Mouse (Mus musculus) liver, embryonic 15.5 days (tissue): ENCODE results near the gene Prss27. TPM values are rescaled to one million over a fixed set of nuclear protein-coding genes. Genes with fewer than 3 reads are reported as not detected.
"Not testable (repeated sequence)": the region's sequence is repeated elsewhere in the genome, so short reads cannot be mapped to it uniquely, and the experiment has no call there.

Experiments
- ATAC-seq: fragments of 200-750 bp; cut with Nextera tagmentation; 2 replicates; pipeline ENCODE4 v1.8.0; 2017; ENCODE audit warnings: moderate number of reproducible peaks, mild to moderate bottlenecking, moderate library complexity; ENCODE audit not compliant: insufficient read depth
- H3K27ac ChIP-seq: fragments of 300-500 bp; sonication (generic); replicated peaks from 2 replicates; pipeline ENCODE4 v1.5.1; 2015; ENCODE audit warnings: mild to moderate bottlenecking, inconsistent platforms
- H3K27me3 ChIP-seq: fragments of 300-500 bp; sonication (generic); 2 replicates; pipeline ENCODE4 v1.6.1; 2015; ENCODE audit warnings: mild to moderate bottlenecking, inconsistent platforms
- H3K36me3 ChIP-seq: fragments of 300-500 bp; sonication (generic); replicated peaks from 2 replicates; pipeline ENCODE4 v1.6.1; 2015; ENCODE audit warnings: moderate library complexity, mild to moderate bottlenecking, inconsistent platforms
- H3K4me1 ChIP-seq: fragments of 300-500 bp; sonication (generic); replicated peaks from 2 replicates; pipeline ENCODE4 v1.6.1; 2015; ENCODE audit warnings: inconsistent platforms
- H3K4me2 ChIP-seq: fragments of 300-500 bp; sonication (generic); 2 replicates; pipeline ENCODE4 v1.6.1; 2015; ENCODE audit warnings: moderate library complexity, mild to moderate bottlenecking, inconsistent platforms
- H3K4me3 ChIP-seq: fragments of 300-500 bp; sonication (generic); replicated peaks from 2 replicates; pipeline ENCODE4 v1.5.1; 2015; ENCODE audit warnings: mild to moderate bottlenecking, inconsistent platforms
- H3K9ac ChIP-seq: fragments of 300-500 bp; sonication (generic); 2 replicates; pipeline ENCODE4 v1.6.1; 2015; ENCODE audit warnings: moderate library complexity, mild to moderate bottlenecking, inconsistent platforms
- H3K9me3 ChIP-seq: fragments of 300-500 bp; sonication (generic); replicated peaks from 2 replicates; pipeline ENCODE4 v1.6.1; 2016; ENCODE audit warnings: inconsistent platforms
- WGBS: fragments of 180-500 bp; shearing (Covaris S2); methylation state at CpG from one replicate; pipeline ENCODE4 v1.1.7; 2015; ENCODE audit warnings: mixed read lengths; ENCODE audit not compliant: insufficient replicate concordance; 5-methylcytosine and 5-hydroxymethylcytosine counted together
- microRNA-seq: library from miRNA; unstranded; fragments of <30 nt; microRNA quantifications from one replicate; pipeline ENCODE4, GENCODE M21; 2016
- polyA plus RNA-seq: library from polyadenylated mRNA; unstranded; fragments of >200 nt; fragmentation: Nextera tagmentation; extraction: Ambion mirVana; gene quantifications from 2 replicates; pipeline ENCODE4 v1.2.1, GENCODE M21; 2015

Prss27 gene
- polyA plus RNA-seq, 1 experiment from 2014 or later, result not detected

DNA sequence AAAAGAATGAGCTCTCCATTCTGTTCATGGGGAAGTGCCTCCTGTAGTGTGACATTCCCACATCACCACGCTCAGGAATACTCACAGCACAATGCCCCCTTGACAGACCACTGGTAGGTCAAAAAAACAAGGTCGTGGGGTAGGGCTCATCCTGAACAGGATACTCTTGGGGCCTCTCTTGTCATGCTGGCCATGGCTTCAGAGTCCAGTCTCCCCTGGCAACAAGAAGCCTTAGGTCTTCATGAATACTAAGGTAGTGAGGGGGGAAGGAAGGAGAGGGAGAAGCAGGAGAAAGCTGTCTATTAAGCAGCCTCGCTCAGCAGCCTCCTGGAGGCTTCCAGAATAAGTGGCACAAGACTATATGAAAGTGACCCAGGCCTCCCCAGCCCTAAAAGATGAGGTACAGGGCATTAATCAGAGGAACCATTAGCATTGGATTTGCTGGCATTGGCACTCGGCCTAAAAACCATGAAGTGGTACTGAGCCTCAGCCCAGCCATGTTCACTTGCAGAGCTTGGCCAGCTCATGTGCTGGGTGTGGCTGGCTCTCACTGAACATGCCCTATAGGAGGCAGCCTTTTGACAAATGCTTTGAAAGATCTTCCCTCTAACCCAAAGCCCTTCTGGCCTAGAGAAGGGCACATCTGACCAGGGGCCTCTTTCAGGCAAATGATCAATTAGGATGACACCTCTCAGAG, 24.7 kb downstream of the Prss27 start:
- WGBS, result 62% methylated on average over 4 of the region's 4 CpGs
- H3K27ac ChIP-seq, result no peak overlapping the region
- no peaks in the 10 kb centered on the region for H3K9me3 ChIP-seq
- no peaks in the 10 kb centered on the region for H3K4me1 ChIP-seq
- no peak overlapping the region for H3K4me3 ChIP-seq
- ATAC-seq, result no peak
- H3K36me3 ChIP-seq, result peaks cover 36% of the 10 kb centered on the region
- no peaks in the 10 kb centered on the region for H3K27me3 ChIP-seq
- H3K4me2 ChIP-seq, result no peak overlapping the region
- no peak overlapping the region for H3K9ac ChIP-seq

DNA sequence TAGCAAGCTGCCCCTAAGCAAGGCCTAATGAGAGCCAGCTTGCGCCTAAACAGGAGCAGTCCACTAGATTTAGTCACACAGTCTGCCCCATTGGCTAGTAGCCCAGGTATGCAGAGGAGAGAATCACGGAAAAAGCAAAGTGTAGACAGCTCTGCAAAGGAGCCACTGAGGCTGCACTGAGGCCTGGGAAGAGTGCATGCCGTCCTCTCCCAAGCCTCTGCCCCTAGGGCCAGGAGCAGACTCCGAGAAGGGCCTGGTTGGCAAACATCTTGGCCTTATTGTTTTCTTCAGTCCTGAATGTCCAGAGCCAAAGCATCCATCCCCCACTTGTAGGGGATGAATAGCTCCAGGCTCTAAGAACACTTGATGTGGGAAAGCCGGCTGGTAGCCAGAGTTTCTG, 30.3 kb downstream of the Prss27 start:
- H3K9me3 ChIP-seq, result no peaks in the 10 kb centered on the region
- no peak overlapping the region for H3K27ac ChIP-seq
- no peak for ATAC-seq
- no peak overlapping the region for H3K9ac ChIP-seq
- H3K4me1 ChIP-seq, result peaks cover 14% of the 10 kb centered on the region
- H3K27me3 ChIP-seq, result no peaks in the 10 kb centered on the region
- 0 out of 2 replicates have a peak, but pooled peaks cover 6% of the 10 kb centered on the region for H3K36me3 ChIP-seq
- H3K4me3 ChIP-seq, result no peak overlapping the region
- H3K4me2 ChIP-seq, result no peak overlapping the region
- WGBS, result 79% methylated on average over 5 of the region's 5 CpGs

DNA sequence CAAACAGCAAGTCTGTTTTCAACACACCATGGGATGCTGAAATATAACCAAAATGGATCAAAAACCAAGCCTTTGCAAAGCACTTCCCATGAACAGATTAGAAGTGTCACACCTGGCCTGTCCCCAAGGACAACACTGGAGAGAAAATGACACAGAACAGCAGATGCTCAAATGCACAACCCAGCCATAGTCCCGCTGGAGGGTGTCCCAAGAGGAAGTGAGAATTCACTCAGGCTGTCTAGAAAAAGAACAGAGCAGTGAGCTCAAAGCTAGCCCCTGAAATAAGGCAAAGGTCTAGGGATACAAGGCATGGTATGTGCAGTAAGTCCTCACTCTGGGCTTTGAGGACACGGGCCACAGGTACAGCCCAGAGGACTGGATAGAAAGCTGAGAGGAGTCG, 31.6 kb downstream of the Prss27 start:
- H3K4me2 ChIP-seq, result no peak overlapping the region
- no peak overlapping the region for H3K9ac ChIP-seq
- ATAC-seq, result no peak
- H3K36me3 ChIP-seq, result 0 out of 2 replicates have a peak, but pooled peaks cover 6% of the 10 kb centered on the region
- WGBS, result 70% methylated on average over 3 of the region's 3 CpGs
- no peaks in the 10 kb centered on the region for H3K27me3 ChIP-seq
- H3K27ac ChIP-seq, result no peak overlapping the region
- H3K9me3 ChIP-seq, result no peaks in the 10 kb centered on the region
- no peak overlapping the region for H3K4me3 ChIP-seq
- peaks cover 15% of the 10 kb centered on the region for H3K4me1 ChIP-seq

DNA sequence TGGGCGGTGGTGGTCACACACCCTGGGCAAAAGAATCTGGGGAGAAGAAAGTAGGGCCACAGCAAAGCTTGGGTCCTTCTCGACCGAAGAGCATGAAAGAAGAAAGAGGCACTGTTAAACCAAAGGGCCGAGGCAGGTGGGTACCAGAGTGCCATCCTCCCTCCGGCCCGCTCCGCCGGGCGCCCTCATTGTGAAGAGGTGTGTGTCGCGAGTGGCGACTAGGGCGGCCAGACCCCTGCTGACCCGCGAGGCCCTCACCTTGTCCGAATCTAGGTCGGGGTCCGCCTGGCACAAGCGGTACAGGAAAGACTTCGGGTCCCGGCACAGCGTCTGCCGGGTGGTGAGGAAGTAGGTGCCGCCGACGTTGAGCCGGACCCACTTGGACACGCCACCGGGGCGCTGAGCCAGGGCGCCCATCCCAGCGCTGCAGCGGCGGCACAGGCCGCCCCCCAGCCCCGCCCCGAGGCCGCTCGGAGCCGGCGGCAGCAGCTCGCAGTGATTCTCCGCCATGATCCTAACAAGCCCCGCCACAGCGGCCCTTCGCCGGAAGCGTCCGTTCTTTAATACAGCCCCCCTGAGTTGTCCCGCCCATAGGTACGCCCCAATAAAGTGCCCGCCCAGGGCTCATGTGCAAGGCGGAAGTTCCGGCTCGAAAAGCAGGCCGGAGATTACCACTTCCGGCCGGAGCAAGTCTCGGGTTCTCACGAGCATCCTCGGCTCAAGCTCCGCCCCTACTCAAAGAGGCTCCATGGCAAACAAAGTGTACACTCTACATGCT, 35.2 kb downstream of the Prss27 start, which contains the start of gene Kctd5:
TSS of gene Kctd5 (minus strand) at position 567 of the 778 bp plus-strand sequence.
- Histone ChIP-seq H3K27ac (peak within 1 kb of the TSS; percentile 68), H3K36me3 (peaks cover 21% of the 10 kb centered on the region), H3K4me3 (peak within 1 kb of the TSS; percentile 86), H3K4me1 (peaks cover 15% of the 10 kb centered on the region), H3K27me3 (no peaks in the 10 kb centered on the region), H3K4me2 (peak within 1 kb of the TSS; percentile 83), H3K9me3 (no peaks in the 10 kb centered on the region), H3K9ac (peak within 1 kb of the TSS; percentile 79)
- under 1% methylated on average over 62 of the region's 62 CpGs for WGBS
- ATAC-seq, result peak; percentile 97

DNA sequence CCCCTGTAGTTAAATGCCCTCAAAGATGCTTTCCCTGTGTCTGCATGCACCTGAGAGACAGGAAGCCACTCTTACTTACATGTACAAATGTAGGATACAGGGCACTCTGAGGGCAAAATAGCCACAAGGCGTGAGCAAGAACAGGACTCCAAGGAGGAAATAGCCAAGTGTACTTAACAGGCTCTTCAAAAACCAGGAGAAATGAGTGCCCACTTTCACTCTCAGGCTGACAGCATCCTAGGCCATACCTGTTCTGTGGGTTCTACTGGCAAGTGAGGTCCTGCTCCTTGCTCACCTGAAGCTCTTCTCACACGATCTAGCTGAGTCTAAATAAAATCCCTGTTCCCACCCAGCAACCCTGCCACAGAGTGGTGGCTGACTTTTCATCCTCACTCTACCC, 39.2 kb downstream of the Prss27 start:
- WGBS, result 76% methylated on average over 2 of the region's 2 CpGs
- Histone ChIP-seq H3K36me3 (peaks cover 55% of the 10 kb centered on the region), H3K27me3 (no peaks in the 10 kb centered on the region), H3K9me3 (no peaks in the 10 kb centered on the region), H3K4me2 (no peak overlapping the region), H3K27ac (no peak overlapping the region), H3K4me3 (no peak overlapping the region), H3K4me1 (peaks cover 11% of the 10 kb centered on the region), H3K9ac (no peak overlapping the region)
- no peak for ATAC-seq

DNA sequence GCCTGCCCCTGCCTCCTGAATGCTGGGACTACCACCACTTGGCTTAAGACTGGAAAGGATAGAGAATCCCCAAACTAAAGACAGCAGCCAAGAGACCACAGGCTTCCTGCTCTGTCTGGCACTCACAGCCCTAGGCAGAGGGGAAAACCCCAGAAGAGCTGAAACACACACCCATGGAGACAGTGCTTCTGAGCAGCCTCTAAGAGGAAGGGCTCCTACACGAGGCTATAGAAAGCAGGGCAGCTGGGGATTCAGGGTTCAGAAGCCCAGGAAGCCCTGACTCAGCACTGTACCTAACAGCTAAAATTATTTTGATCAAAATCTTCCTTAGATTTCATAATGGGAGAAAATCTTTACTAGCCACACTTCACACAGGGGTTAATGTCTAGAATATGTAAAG, 46.6 kb downstream of the Prss27 start:
- Histone ChIP-seq H3K9ac (no peak overlapping the region), H3K27ac (no peak overlapping the region), H3K4me1 (no peaks in the 10 kb centered on the region), H3K9me3 (no peaks in the 10 kb centered on the region), H3K36me3 (peaks cover 84% of the 10 kb centered on the region), H3K27me3 (no peaks in the 10 kb centered on the region), H3K4me2 (no peak overlapping the region), H3K4me3 (no peak overlapping the region)
- WGBS, result 41% methylated on average over 1 of the region's 1 CpGs
- no peak for ATAC-seq

DNA sequence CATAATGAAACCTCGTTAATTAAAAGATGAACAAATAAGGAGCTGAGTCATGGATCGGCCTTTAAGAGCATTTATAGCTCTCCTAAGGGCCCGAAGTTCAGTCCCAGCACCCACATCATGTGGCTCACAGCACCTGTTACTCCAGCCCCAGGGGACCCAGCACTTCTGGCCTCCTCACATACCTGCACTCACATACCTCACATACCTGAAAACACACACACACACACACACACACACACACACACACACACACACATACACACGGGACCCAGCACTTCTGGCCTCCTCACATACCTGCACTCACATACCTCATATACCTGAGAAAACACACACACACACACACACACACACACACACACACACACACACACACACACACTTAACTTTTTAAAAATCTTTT, 48.5 kb downstream of the Prss27 start:
- not testable (repeated sequence) for H3K9me3 ChIP-seq, H3K4me1 ChIP-seq, H3K4me3 ChIP-seq, H3K27me3 ChIP-seq, H3K9ac ChIP-seq, ATAC-seq, H3K4me2 ChIP-seq, H3K27ac ChIP-seq
- H3K36me3 ChIP-seq, result peaks cover 83% of the 10 kb centered on the region
- WGBS, result 85% methylated on average over 4 of the region's 4 CpGs

DNA sequence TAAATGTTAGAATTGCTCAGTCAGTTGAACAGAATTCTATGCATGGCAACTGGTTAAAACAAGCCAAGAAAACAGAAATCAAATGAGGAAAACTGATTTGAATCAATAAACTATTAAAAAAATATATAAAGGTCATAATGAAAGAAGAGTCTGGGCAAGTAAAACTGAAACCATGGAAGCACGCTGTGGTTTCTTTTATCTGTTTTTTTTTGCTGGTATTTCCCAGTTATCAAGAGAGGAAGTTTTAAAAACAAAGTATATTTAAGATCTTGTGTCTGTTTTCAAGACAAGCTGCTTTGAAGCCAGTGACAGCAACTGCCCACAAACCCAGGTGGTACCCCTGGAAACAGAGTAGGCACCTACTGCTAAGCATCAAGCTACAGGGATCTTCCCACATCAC, 52.6 kb downstream of the Prss27 start:
- Histone ChIP-seq H3K27ac (no peak overlapping the region), H3K4me2 (no peak overlapping the region), H3K27me3 (no peaks in the 10 kb centered on the region), H3K9ac (no peak overlapping the region), H3K4me3 (no peak overlapping the region), H3K9me3 (no peaks in the 10 kb centered on the region), H3K36me3 (peaks cover 89% of the 10 kb centered on the region), H3K4me1 (no peaks in the 10 kb centered on the region)
- 64% methylated on average over 1 of the region's 1 CpGs for WGBS
- no peak for ATAC-seq

Small RNA genes within 50 kb of the gene (microRNA-seq; reads per million reads assigned to microRNA genes)
- gene Gm27700, result not detected

Other genes starting within 250 kb of the Prss27 start
- gene Srrm2, start 247.6 kb upstream of the Prss27 start, polyA plus RNA-seq, result 167 and 170 TPM in 2 replicates
- gene Elob, start 209.0 kb upstream of the Prss27 start, polyA plus RNA-seq, result 388 and 452 TPM in 2 replicates
- gene Prss33, start 202.1 kb upstream of the Prss27 start, polyA plus RNA-seq, result not detected in 2 replicates
- gene Prss32, start 194.3 kb upstream of the Prss27 start, polyA plus RNA-seq, result not detected in 2 replicates
- 0.10 TPM in 1 of 2 replicates, not detected in the other for gene Prss41, start 194.0 kb upstream of the Prss27 start, polyA plus RNA-seq
- not detected in 2 replicates for gene Prss21, start 170.1 kb upstream of the Prss27 start, polyA plus RNA-seq
- not detected in 2 replicates for gene Dcpp1, start 157.3 kb upstream of the Prss27 start, polyA plus RNA-seq
- gene Dcpp2, start 157.3 kb upstream of the Prss27 start, polyA plus RNA-seq, result not detected in 2 replicates
- gene Dcpp3, start 120.7 kb upstream of the Prss27 start, polyA plus RNA-seq, result not detected in 2 replicates
- not detected in 2 replicates for gene Sbp, start 96.5 kb upstream of the Prss27 start, polyA plus RNA-seq
- not detected in 2 replicates for gene Sbpl, start 82.9 kb upstream of the Prss27 start, polyA plus RNA-seq
- 0.14 TPM in 1 of 2 replicates, not detected in the other for gene Prss30, start 57.6 kb upstream of the Prss27 start, polyA plus RNA-seq
- not detected in 2 replicates for gene Prss22, start 40.0 kb upstream of the Prss27 start, polyA plus RNA-seq
- 12.6 TPM in 2 replicates for gene Kctd5, start 35.3 kb downstream of the Prss27 start, polyA plus RNA-seq
- 25.2 and 26.3 TPM in 2 replicates for gene Pdpk1, start 112.8 kb downstream of the Prss27 start, polyA plus RNA-seq
- 21.4 and 23.6 TPM in 2 replicates for gene Amdhd2, start 125.6 kb downstream of the Prss27 start, polyA plus RNA-seq
- gene Atp6v0c, start 131.6 kb downstream of the Prss27 start, polyA plus RNA-seq, result 362 and 405 TPM in 2 replicates
- gene Tbc1d24, start 167.4 kb downstream of the Prss27 start, polyA plus RNA-seq, result 6.6 and 7.9 TPM in 2 replicates
- gene Ntn3, start 171.4 kb downstream of the Prss27 start, polyA plus RNA-seq, result 1.1 and 1.2 TPM in 2 replicates
- gene Tedc2, start 182.7 kb downstream of the Prss27 start, polyA plus RNA-seq, result 8.2 and 9.6 TPM in 2 replicates
- gene Ccnf, start 213.3 kb downstream of the Prss27 start, polyA plus RNA-seq, result 71.5 and 75.6 TPM in 2 replicates